In genomic region chr4:137376778-137377177, GRCm38 (mm10) we compare ENCODE assay signal across 27 mouse cellular contexts. TPM values are rescaled to one million over a fixed set of nuclear protein-coding genes. Genes with fewer than 3 reads are reported as not detected.
A peak's percentile ranks its signal among the peaks of the same experiment; 100 is the strongest.
DNase-seq lines count a peak whose midpoint lies in the region; ATAC-seq and TF ChIP-seq lines count a peak whose summit lies in the region.
"Had no signal": no experiment of that assay in that cellular context is flagged by ENCODE, and none has a peak within 500 bp of the region (broad histone marks: within the 10 kb centered on the region; RNA-seq: fewer than 3 reads in every experiment).

No protein-coding gene starts in this region.

- no peak overlapping the region for H3K4me2 ChIP-seq in liver, postnatal 0 days (ENCODE audit: low read depth, low read length)
- H3K4me2 ChIP-seq in liver, embryonic 11.5 days = no peak overlapping the region
- H3K4me2 ChIP-seq in forebrain, embryonic 16.5 days (ENCODE audit: low read length) = no peak overlapping the region
- H3K4me2 ChIP-seq: forebrain, embryonic 15.5 days; heart, embryonic 13.5 days; hindbrain, embryonic 15.5 days; limb, embryonic 15.5 days; lung, embryonic 15.5 days had no signal

- H3K9me3 ChIP-seq in heart, embryonic 10.5 days = no peaks in the 10 kb centered on the region
- H3K9me3 ChIP-seq in liver, postnatal 0 days (ENCODE audit: low read length) = no peaks in the 10 kb centered on the region
- H3K9me3 ChIP-seq in liver, embryonic 11.5 days (ENCODE audit: control insufficient read depth, low read length) = no peaks in the 10 kb centered on the region
- H3K9me3 ChIP-seq in forebrain, embryonic 16.5 days (ENCODE audit: control insufficient read depth, low read length) = no peaks in the 10 kb centered on the region
- H3K9me3 ChIP-seq: embryonic facial prominence, embryonic 10.5 days; forebrain, embryonic 15.5 days; heart, embryonic 13.5 days; hindbrain, embryonic 15.5 days; limb, embryonic 15.5 days; lung, embryonic 15.5 days had no signal

- no peaks in the 10 kb centered on the region for H3K27me3 ChIP-seq in heart, embryonic 10.5 days (ENCODE audit: insufficient read depth, poor library complexity, severe bottlenecking)
- no peaks in the 10 kb centered on the region for H3K27me3 ChIP-seq in liver, postnatal 0 days (ENCODE audit: insufficient read depth, low read length)
- H3K27me3 ChIP-seq in liver, embryonic 11.5 days (replicated peaks; ENCODE audit: control insufficient read depth, insufficient read depth, low read length) = no peaks in the 10 kb centered on the region
- no peaks in the 10 kb centered on the region for H3K27me3 ChIP-seq in thymus, adult 2 months (ENCODE audit: control insufficient read depth, insufficient read depth, low read length)
- no peaks in the 10 kb centered on the region for H3K27me3 ChIP-seq in forebrain, embryonic 16.5 days (replicated peaks; ENCODE audit: control insufficient read depth, insufficient read depth, low read length)
- H3K27me3 ChIP-seq: CH12.LX; forebrain, embryonic 15.5 days; heart, embryonic 13.5 days; hindbrain, embryonic 15.5 days; limb, embryonic 15.5 days; lung, embryonic 15.5 days had no signal

- peak; percentile 82 for DNase-seq in heart, adult 11 months
- DNase-seq in heart, embryonic 10.5 days (ENCODE audit: low spot score) = no peak
- DNase-seq in liver, postnatal 0 days = no peak
- no peak for DNase-seq in liver, embryonic 11.5 days (ENCODE audit: low spot score)
- peak; percentile 45 for DNase-seq in ES-CJ7 (ENCODE audit: low read depth, low spot score)
- DNase-seq in thymus, adult 2 months = no peak
- DNase-seq: heart, postnatal 36 days; kidney, adult 11 months; right cerebral cortex, postnatal 4 days; thymus, postnatal 4 days had no signal

- WGBS in heart, embryonic 10.5 days = 51% methylated on average over 2 of the region's 2 CpGs
- 53% methylated on average over 2 of the region's 2 CpGs for WGBS in liver, postnatal 0 days (ENCODE audit: insufficient replicate concordance)
- WGBS in liver, embryonic 11.5 days = 71% methylated on average over 2 of the region's 2 CpGs
- 81% methylated on average over 2 of the region's 2 CpGs for WGBS in thymus, adult 2 months
- WGBS in forebrain, embryonic 16.5 days = 68% methylated on average over 2 of the region's 2 CpGs

- H3K9ac ChIP-seq in liver, postnatal 0 days (replicated peaks) = no peak overlapping the region
- H3K9ac ChIP-seq in liver, embryonic 11.5 days (ENCODE audit: low read depth, low read length) = no peak overlapping the region
- H3K9ac ChIP-seq in forebrain, embryonic 16.5 days (replicated peaks; ENCODE audit: low read depth, low read length) = no peak overlapping the region
- H3K9ac ChIP-seq: forebrain, embryonic 15.5 days; heart, embryonic 13.5 days; hindbrain, embryonic 15.5 days; limb, embryonic 15.5 days; lung, embryonic 15.5 days had no signal

- TF ChIP-seq POLR2A in thymus, adult 2 months (IDR thresholded peaks at IDR 0.05; ENCODE audit: control insufficient read depth, extremely low read depth, insufficient read depth, low read length, poor library complexity) = no peak

- no peak for TF ChIP-seq EP300 in liver, postnatal 0 days (IDR thresholded peaks at IDR 0.05; ENCODE audit: low read depth)

- peaks cover 32% of the 10 kb centered on the region for H3K4me1 ChIP-seq in heart, embryonic 10.5 days
- H3K4me1 ChIP-seq in liver, postnatal 0 days (ENCODE audit: insufficient read depth) = peaks cover 15% of the 10 kb centered on the region
- peaks cover 13% of the 10 kb centered on the region for H3K4me1 ChIP-seq in liver, embryonic 11.5 days (replicated peaks; ENCODE audit: control insufficient read depth, insufficient read depth, low read length)
- H3K4me1 ChIP-seq in thymus, adult 2 months (replicated peaks; ENCODE audit: control insufficient read depth, insufficient read depth, low read length) = peaks cover 8% of the 10 kb centered on the region
- no peaks in the 10 kb centered on the region for H3K4me1 ChIP-seq in forebrain, embryonic 16.5 days (replicated peaks; ENCODE audit: control insufficient read depth, insufficient read depth, low read length)
- H3K4me1 ChIP-seq: forebrain, embryonic 15.5 days had no signal

- no peak for ATAC-seq in liver, postnatal 0 days
- ATAC-seq in liver, embryonic 11.5 days (replicated peaks; ENCODE audit: low FRiP score) = no peak
- peak; percentile 29; the same call in 1 of the 2 replicates for ATAC-seq in megakaryocyte progenitor cell, adult 5-6 weeks (replicated peaks; ENCODE audit: poor library complexity)
- ATAC-seq in forebrain, embryonic 16.5 days = no peak
- ATAC-seq: forebrain, embryonic 15.5 days; midbrain, embryonic 16.5 days had no signal

- peak; percentile 31 for TF ChIP-seq CTCF in liver, postnatal 0 days (IDR thresholded peaks at IDR 0.05; ENCODE audit: low read depth)
- TF ChIP-seq CTCF in thymus, adult 2 months (IDR thresholded peaks at IDR 0.05; ENCODE audit: borderline replicate concordance, control insufficient read depth, extremely low read depth, insufficient read depth, low read length, poor library complexity) = no peak

- no peak overlapping the region for H3K4me3 ChIP-seq in heart, embryonic 10.5 days
- H3K4me3 ChIP-seq in liver, postnatal 0 days (ENCODE audit: low read depth, low read length) = no peak overlapping the region
- no peak overlapping the region for H3K4me3 ChIP-seq in liver, embryonic 11.5 days (ENCODE audit: low read depth, low read length)
- H3K4me3 ChIP-seq in thymus, adult 2 months (ENCODE audit: control insufficient read depth, insufficient read depth, low read length) = no peak overlapping the region
- H3K4me3 ChIP-seq in forebrain, embryonic 16.5 days (replicated peaks; ENCODE audit: low read length) = no peak overlapping the region
- H3K4me3 ChIP-seq: embryonic facial prominence, embryonic 10.5 days; forebrain, embryonic 15.5 days; heart, embryonic 13.5 days; hindbrain, embryonic 15.5 days; limb, embryonic 15.5 days; lung, embryonic 15.5 days had no signal

- H3K36me3 ChIP-seq in heart, embryonic 10.5 days = no peaks in the 10 kb centered on the region
- no peaks in the 10 kb centered on the region for H3K36me3 ChIP-seq in liver, postnatal 0 days (replicated peaks; ENCODE audit: insufficient read depth, low read length)
- no peaks in the 10 kb centered on the region for H3K36me3 ChIP-seq in liver, embryonic 11.5 days (ENCODE audit: control insufficient read depth, insufficient read depth, low read length)
- no peaks in the 10 kb centered on the region for H3K36me3 ChIP-seq in thymus, adult 2 months (ENCODE audit: control insufficient read depth, insufficient read depth, low read length)
- no peaks in the 10 kb centered on the region for H3K36me3 ChIP-seq in forebrain, embryonic 16.5 days (ENCODE audit: control insufficient read depth, insufficient read depth)
- H3K36me3 ChIP-seq: embryonic facial prominence, embryonic 10.5 days; forebrain, embryonic 15.5 days; heart, embryonic 13.5 days; hindbrain, embryonic 15.5 days; limb, embryonic 15.5 days; lung, embryonic 15.5 days had no signal

- no peak overlapping the region for H3K27ac ChIP-seq in heart, embryonic 10.5 days
- no peak overlapping the region for H3K27ac ChIP-seq in liver, postnatal 0 days (ENCODE audit: low read depth)
- H3K27ac ChIP-seq in liver, embryonic 11.5 days (ENCODE audit: low read depth, low read length) = no peak overlapping the region
- no peak overlapping the region for H3K27ac ChIP-seq in thymus, adult 2 months (ENCODE audit: control insufficient read depth, insufficient read depth, low read length)
- H3K27ac ChIP-seq in forebrain, embryonic 16.5 days (ENCODE audit: low read length) = no peak overlapping the region
- H3K27ac ChIP-seq: forebrain, embryonic 15.5 days; heart, embryonic 13.5 days; hindbrain, embryonic 15.5 days; limb, embryonic 15.5 days; lung, embryonic 15.5 days had no signal

RNA-seq across cellular contexts. Expression of gene Cdc42, which starts 19.3 kb away (rescaled TPM):
- 550 and 560 TPM in 2 replicates for polyA plus RNA-seq in heart, embryonic 10.5 days (2016; fragmentation: Nextera tagmentation; extraction: Ambion mirVana)
- polyA plus RNA-seq in liver, postnatal 0 days (2015; fragmentation: Nextera tagmentation; extraction: Ambion mirVana) = 216 and 227 TPM in 2 replicates
- polyA plus RNA-seq in liver, embryonic 11.5 days (2014; fragmentation: Nextera tagmentation; extraction: Ambion mirVana) = 459 and 500 TPM in 2 replicates
- 610 and 655 TPM in 2 replicates for total RNA-seq in megakaryocyte progenitor cell, adult 5-6 weeks (2015)
- 471 and 517 TPM in 2 replicates for total RNA-seq in megakaryocyte progenitor cell, adult 5-6 weeks (2017)
- polyA plus RNA-seq in thymus, adult 2 months (2012; rRNA removed) = 80.3 and 94.4 TPM in 2 replicates
- 912 and 941 TPM in 2 replicates for polyA plus RNA-seq in forebrain, embryonic 16.5 days (2015; fragmentation: Nextera tagmentation; extraction: Ambion mirVana)

RNA-seq across cellular contexts. Expression of gene Cela3a, which starts 32.8 kb away (rescaled TPM):
- polyA plus RNA-seq in heart, embryonic 10.5 days (2016; fragmentation: Nextera tagmentation; extraction: Ambion mirVana) = not detected in 2 replicates
- not detected in 2 replicates for polyA plus RNA-seq in liver, postnatal 0 days (2015; fragmentation: Nextera tagmentation; extraction: Ambion mirVana)
- polyA plus RNA-seq in liver, embryonic 11.5 days (2014; fragmentation: Nextera tagmentation; extraction: Ambion mirVana) = not detected in 2 replicates
- not detected in 2 replicates for total RNA-seq in megakaryocyte progenitor cell, adult 5-6 weeks (2015)
- not detected in 2 replicates for total RNA-seq in megakaryocyte progenitor cell, adult 5-6 weeks (2017)
- not detected in 2 replicates for polyA plus RNA-seq in thymus, adult 2 months (2012; rRNA removed)
- not detected in 2 replicates for polyA plus RNA-seq in forebrain, embryonic 16.5 days (2015; fragmentation: Nextera tagmentation; extraction: Ambion mirVana)
- total RNA-seq: adrenal gland, postnatal 36 days; CH12.LX; heart, postnatal 36 days; layer of hippocampus, adult 8-10 months; left cerebral cortex, postnatal 36 days; megakaryocyte-erythroid progenitor cell, adult 5-6 weeks; neutrophil, adult 5-6 weeks had no signal
- polyA plus RNA-seq: cerebellum, adult 2 months; embryonic facial prominence, embryonic 10.5 days; forebrain, embryonic 15.5 days; heart, embryonic 13.5 days; hindbrain, embryonic 15.5 days; kidney, embryonic 16.5 days; limb, embryonic 15.5 days; lung, embryonic 15.5 days; midbrain, embryonic 16.5 days had no signal

RNA-seq across cellular contexts. Expression of gene Cela3b, which starts 53.6 kb away (rescaled TPM):
- polyA plus RNA-seq in heart, embryonic 10.5 days (2016; fragmentation: Nextera tagmentation; extraction: Ambion mirVana) = not detected in 2 replicates
- 0.42 and 6.5 TPM in 2 replicates for polyA plus RNA-seq in liver, postnatal 0 days (2015; fragmentation: Nextera tagmentation; extraction: Ambion mirVana)
- polyA plus RNA-seq in liver, embryonic 11.5 days (2014; fragmentation: Nextera tagmentation; extraction: Ambion mirVana) = not detected in 2 replicates
- total RNA-seq in megakaryocyte progenitor cell, adult 5-6 weeks (2015) = not detected in 2 replicates
- total RNA-seq in megakaryocyte progenitor cell, adult 5-6 weeks (2017) = not detected in 2 replicates
- polyA plus RNA-seq in thymus, adult 2 months (2012; rRNA removed) = 1.1 and 1.4 TPM in 2 replicates
- not detected in 2 replicates for polyA plus RNA-seq in forebrain, embryonic 16.5 days (2015; fragmentation: Nextera tagmentation; extraction: Ambion mirVana)
- total RNA-seq: adrenal gland, postnatal 36 days; CH12.LX; heart, postnatal 36 days; layer of hippocampus, adult 8-10 months; left cerebral cortex, postnatal 36 days; megakaryocyte-erythroid progenitor cell, adult 5-6 weeks; neutrophil, adult 5-6 weeks had no signal
- polyA plus RNA-seq: cerebellum, adult 2 months; embryonic facial prominence, embryonic 10.5 days; forebrain, embryonic 15.5 days; heart, embryonic 13.5 days; hindbrain, embryonic 15.5 days; kidney, embryonic 16.5 days; limb, embryonic 15.5 days; midbrain, embryonic 16.5 days had no signal

Comparison
In these comparisons a context has a peak if more than half of its experiments do, and no peak if none do; other contexts are left out.
1. DNase-seq: peak in heart, adult 11 months (single experiment) and ES-CJ7 (single experiment); none in heart, embryonic 10.5 days (single experiment), liver, postnatal 0 days (single experiment), liver, embryonic 11.5 days (single experiment) and thymus, adult 2 months (single experiment).